Mouse (Mus musculus) spleen, postnatal 14 days (tissue): ENCODE results near the gene Hivep3.

Experiments used
- DNase-seq, 2 experiments: peaks; one replicate each; pipeline ENCODE4 v3.0.0; 2021 to 2022; ENCODE audit warnings: low spot score in 2 of 2

Hivep3 gene

GRCm38 (mm10) chr4:120091997-120092783 is 358.6 kb downstream of the Hivep3 start:
- DNase-seq: no peak

- no peak for DNase-seq
These were observed 363.4 kb downstream of the Hivep3 start for GRCm38 (mm10) chr4:120096935-120097334.

- no peak for DNase-seq
These were observed 367.6 kb downstream of the Hivep3 start for GRCm38 (mm10) chr4:120101186-120101585.

GRCm38 (mm10) chr4:120104599-120104998 is 371.0 kb downstream of the Hivep3 start:
- DNase-seq: peak; percentile 41 to 61

DNA sequence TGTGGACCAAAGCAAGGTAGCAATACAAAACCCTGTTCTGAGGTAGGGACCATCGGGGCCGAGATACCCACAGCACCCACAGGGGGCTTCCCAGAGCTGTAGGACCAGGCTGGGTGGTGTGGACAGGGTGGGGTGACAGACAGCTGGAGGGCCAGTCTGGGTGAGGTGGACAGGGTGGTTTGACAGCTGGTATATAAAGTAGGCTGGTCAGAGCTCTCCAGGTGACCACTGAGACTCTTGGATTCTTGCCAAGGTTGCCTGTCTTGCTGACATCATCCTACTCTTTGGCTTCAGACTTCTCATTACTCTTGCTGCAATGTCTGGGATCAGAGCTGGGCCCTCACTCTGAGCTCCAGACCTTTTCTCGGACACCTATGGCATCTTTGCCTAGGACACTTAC is 372.8 kb downstream of the Hivep3 start:
- DNase-seq: no peak

GRCm38 (mm10) chr4:120107787-120108186 is 374.2 kb downstream of the Hivep3 start:
- no peak for DNase-seq

GRCm38 (mm10) chr4:120115516-120115915 is 381.9 kb downstream of the Hivep3 start:
- DNase-seq: no peak

GRCm38 (mm10) chr4:120116312-120116711 is 382.7 kb downstream of the Hivep3 start:
- no peak for DNase-seq

- DNase-seq: no peak
These were observed 386.7 kb downstream of the Hivep3 start for GRCm38 (mm10) chr4:120120276-120120675.

DNA sequence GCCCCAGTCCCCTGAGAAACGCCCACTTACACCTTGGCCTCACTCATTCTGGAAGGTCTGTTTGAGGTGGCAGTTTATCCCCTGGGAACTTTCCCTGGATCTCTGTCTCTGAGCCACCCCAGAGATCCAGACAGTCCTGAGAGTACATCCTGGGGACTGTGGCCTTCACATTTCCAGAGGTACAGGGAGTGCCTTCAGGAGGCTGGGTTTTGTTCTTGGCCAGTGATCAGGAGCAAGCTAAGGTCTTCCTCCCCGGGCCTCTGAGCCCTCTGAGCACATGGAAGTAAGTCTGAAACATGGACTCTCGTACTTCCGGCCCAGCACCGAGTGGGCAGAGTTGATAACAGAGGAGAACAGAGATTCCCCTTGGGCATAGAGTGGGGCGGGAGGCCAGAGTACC is 391.1 kb downstream of the Hivep3 start:
- no peak for DNase-seq

- no peak for DNase-seq
These were observed 392.5 kb downstream of the Hivep3 start for GRCm38 (mm10) chr4:120126047-120126446.

DNA sequence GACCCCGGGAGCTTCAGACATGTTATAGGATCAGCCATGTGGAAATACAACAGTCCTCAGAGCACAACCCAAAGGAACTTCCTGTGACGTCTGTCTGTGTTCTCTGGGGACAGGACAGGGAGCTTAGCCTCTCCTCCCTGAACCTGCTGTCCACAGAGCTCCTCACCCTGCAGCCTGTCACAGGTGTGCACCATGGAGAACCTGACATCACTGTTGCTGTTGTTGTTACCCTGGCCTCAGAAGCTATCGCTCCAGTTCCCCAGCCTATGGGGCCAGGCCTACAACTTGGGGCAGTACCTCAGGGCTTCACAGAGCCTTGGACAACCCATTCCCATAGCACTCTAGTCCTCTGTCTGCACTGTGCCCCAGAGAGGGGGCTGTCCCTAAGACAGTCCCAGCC is 393.7 kb downstream of the Hivep3 start:
- DNase-seq: no peak

DNA sequence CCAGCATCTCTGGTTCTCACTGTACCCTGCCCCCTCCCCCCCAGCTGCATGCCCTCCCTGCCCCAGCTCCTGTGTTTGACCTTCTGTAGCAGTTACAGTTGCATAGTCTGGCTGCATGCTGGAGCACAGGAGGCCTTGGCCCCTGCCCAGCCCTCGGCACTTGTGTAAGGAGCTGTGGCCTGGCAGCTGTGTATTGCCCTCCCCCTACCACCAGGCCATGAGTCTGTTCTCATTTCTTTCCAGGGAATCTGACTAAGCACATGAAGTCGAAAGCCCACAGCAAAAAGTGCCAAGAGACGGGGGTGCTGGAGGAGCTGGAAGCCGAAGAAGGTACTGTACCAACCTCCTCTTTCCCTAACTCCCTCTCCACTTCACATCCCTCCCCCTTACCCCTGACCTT is 394.4 kb downstream of the Hivep3 start:
- DNase-seq: no peak

- DNase-seq: peak in 1 of 2 experiments; percentile 12
These were observed 395.8 kb downstream of the Hivep3 start for GRCm38 (mm10) chr4:120129233-120129885.

DNA sequence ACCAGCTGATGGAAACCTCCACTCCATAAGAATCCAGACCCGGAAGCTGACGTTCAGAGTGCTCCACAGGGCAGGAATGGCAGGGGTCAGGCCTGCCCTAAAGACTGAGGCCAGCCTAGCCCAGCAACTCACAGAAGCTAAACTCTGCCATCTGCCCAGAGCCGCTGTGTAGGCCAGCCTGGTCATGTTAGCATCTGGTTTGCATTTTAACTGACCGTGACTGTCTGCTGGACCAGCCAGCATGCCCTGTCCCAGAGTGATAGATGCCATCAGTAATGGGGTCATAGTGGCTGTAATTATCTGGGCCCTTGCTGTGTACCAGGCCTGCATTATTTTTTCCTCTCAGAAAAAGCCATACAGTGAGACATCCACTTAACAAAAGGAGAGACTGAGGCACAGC is 397.3 kb downstream of the Hivep3 start:
- no peak for DNase-seq

- DNase-seq: no peak
These were observed 398.0 kb downstream of the Hivep3 start for GRCm38 (mm10) chr4:120131441-120132220.

GRCm38 (mm10) chr4:120134223-120134622 is 400.6 kb downstream of the Hivep3 start:
- DNase-seq: no peak

DNA sequence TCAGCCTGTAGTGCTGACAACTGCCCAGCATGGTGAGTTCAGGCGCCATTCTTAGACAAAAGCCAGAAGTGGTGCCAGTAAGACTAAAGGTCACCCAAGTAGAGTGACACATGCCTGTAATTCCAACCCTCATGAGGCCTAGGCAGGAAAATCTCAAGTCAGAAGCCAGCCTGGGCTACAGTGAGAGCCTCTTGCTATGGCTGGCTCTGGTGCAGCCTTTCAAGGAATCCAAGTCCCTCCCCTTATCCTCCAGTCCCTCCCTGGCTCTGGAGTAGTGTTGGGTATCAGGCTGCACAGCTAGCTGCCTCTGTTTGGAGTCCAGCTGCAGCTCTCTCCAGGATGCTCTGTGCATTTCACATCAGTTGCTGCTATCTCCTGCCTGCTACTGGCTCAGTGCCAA is 408.2 kb downstream of the Hivep3 start:
- no peak for DNase-seq

DNA sequence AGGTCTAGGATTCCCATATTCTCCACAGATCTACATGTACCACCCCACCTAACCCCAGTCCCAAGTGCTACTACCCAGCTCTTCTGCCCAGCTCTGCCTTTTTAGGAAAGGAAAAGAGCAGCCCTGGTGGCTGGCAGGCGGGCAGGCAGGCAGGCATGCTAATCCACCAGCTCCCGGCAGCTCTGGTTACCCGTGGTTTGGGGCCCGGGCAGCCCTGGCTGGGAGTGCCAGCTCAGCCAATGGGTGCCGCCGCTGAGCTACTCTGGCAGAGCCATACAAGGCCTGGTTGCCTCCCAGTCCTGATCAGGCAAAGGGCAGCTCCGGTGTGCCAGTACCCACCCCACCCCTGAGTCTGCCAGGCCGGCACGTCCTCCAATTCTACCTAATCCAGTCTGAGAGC is 409.3 kb downstream of the Hivep3 start:
- DNase-seq: no peak

DNA sequence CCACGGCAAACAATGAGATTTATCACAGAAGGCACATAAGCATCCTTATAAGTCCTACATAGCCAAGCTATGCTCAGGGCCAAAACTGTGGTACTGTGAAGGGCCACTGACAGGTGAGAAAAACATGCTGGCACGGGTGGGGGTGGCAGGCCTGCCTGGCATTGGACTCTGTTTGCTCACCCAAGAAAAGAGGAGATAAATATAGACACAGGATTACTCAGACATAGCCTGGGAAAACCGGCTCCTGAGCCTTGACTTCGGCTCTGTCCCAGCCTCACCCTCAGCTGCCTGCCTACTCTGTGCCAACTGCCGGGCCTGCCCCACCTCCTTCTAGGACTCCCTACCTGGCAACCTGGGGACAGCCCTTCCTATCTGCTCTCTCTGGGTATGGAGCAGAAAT is 410.8 kb downstream of the Hivep3 start:
- no peak for DNase-seq

GRCm38 (mm10) chr4:120145931-120146330 is 412.3 kb downstream of the Hivep3 start:
- DNase-seq: no peak

DNA sequence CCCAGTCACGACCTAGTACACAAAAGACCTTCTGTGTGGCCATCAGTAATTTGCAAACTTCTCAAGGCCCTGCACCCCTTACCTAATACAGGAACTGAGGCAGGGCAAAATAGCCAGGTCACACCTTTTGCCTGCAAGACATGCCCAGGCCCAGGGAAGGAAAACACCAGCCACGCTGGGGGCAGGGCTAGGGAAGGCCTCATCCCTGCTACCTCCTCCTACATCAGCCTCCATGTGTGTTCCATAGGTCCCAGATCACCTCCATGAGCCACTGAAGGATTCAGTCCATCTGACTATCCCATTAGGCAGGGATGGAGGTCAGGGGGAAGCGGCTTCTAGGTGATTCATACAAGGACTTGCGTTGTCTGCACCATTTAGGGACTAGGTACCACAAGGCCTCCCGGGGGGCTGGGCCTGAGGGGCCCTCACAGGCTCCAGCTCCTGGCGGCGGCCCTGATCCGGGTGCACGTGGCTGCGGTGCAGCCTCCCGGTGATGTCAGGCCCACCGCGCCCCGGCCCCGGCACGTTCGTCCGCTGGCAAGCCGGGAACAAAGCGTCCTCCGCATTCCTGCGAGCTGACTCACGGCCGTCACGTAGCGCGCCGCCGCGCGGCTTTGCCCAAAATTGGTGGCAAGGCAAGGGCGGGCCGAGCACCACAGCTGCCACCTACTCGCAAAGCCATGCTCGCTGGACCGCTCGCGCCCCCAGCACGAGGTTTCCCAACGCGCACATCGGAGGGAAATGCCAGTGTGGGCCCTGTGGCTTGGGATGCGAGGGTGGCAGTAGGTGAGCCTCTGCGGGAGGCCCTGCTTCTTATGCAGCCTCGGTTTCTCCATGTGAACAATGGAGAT is 414.9 kb downstream of the Hivep3 start:
- DNase-seq: no peak
